Mouse (Mus musculus): ENCODE measurements around the gene Upk3bl. TPM values are rescaled to one million over a fixed set of nuclear protein-coding genes. Genes with fewer than 3 reads are reported as not detected.

Upk3bl gene
- polyA plus RNA-seq, 1 experiment: not detected

DNA sequence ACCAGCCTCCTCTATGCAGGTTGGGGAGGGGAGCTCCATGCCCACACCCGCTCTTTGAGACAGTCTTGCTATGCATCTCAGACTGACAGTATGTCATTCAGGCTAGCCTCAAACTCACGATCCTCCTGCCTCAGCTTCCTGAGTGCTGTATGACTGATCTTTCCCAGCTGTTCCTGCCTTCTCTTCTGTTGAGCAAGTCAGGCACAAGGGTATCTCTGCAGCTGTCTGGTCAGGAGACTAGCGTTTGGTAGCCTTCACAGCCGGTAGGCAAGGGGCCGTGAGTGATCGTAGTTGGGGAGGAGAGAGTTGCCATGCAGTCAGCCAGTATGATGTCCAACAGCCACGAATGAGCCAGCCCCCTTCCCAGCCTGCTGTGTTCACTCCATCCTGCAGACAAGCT is 40.8 kb downstream of the Upk3bl start:
- Histone ChIP-seq H3K4me2 (ENCODE audit: low read depth) (peak overlapping the region; percentile 44), H3ac (ENCODE audit: control insufficient read depth, insufficient read length) (no peak overlapping the region), H3K4me3 (no peak overlapping the region), H3K27me3 (ENCODE audit: control insufficient read depth, insufficient read depth, insufficient read length) (no peaks in the 10 kb centered on the region), H3K79me2 (ENCODE audit: control insufficient read depth, insufficient read depth) (no peaks in the 10 kb centered on the region), H3K36me3 (ENCODE audit: control insufficient read depth, insufficient read depth) (no peaks in the 10 kb centered on the region)
- TF ChIP-seq E2F4 (IDR thresholded peaks at IDR 0.05; ENCODE audit: insufficient read depth) (no peak), CEBPB (IDR thresholded peaks at IDR 0.05; ENCODE audit: insufficient read depth, poor library complexity, severe bottlenecking) (0 out of 2 replicates have a peak, but pooled peaks have one; percentile 41), MYOG (IDR thresholded peaks at IDR 0.05; ENCODE audit: control insufficient read depth in 1 of 3, insufficient read depth in 1 of 3, insufficient read length in 2 of 3, low read depth in 2 of 3) (peak in 2 of 3 experiments; percentile 70 to 75), POLR2A (IDR thresholded peaks at IDR 0.05; ENCODE audit: insufficient read length, low read depth) (no peak), MAX (IDR thresholded peaks at IDR 0.05; ENCODE audit: low read depth) (no peak), MYOD1 (IDR thresholded peaks at IDR 0.05; ENCODE audit: control insufficient read depth in 1 of 3, insufficient read length in 2 of 3, low read depth in 2 of 3) (peak; percentile 60 to 91 (median 89))

DNA sequence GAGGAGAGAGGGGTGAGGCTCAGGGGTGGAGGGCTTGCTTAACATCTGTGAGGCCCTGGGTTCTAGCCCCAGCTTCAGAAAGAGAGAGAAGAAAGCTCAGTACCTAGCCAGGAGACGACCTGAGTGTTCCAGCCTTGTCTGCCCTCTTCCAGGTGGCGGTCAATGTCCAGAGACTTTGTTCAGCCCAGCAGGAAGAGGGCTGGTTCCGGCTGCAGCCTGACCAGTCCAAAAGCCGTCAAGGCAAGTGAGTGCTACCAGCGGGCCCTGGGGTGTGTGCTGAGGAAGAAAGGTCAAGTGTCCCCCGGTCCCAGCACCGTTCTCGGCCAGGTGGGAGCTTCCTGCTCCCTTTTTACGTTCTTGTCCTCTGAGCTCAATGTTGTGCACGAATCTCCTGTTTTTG is 44.2 kb downstream of the Upk3bl start:
- Histone ChIP-seq H3K36me3 (ENCODE audit: control insufficient read depth, insufficient read depth) (peaks cover 5% of the 10 kb centered on the region), H3K4me2 (ENCODE audit: low read depth) (no peak overlapping the region), H3K79me2 (ENCODE audit: control insufficient read depth, insufficient read depth) (no peaks in the 10 kb centered on the region), H3ac (ENCODE audit: control insufficient read depth, insufficient read length) (no peak overlapping the region), H3K27me3 (ENCODE audit: control insufficient read depth, insufficient read depth, insufficient read length) (no peaks in the 10 kb centered on the region), H3K4me3 (no peak overlapping the region)
- TF ChIP-seq REST (IDR thresholded peaks at IDR 0.05; ENCODE audit: insufficient read depth, insufficient read length) (no peak), MYOG (IDR thresholded peaks at IDR 0.05; ENCODE audit: control insufficient read depth in 1 of 3, insufficient read depth in 1 of 3, insufficient read length in 2 of 3, low read depth in 2 of 3) (no peak), E2F4 (IDR thresholded peaks at IDR 0.05; ENCODE audit: insufficient read depth) (no peak), TCF12 (IDR thresholded peaks at IDR 0.05; ENCODE audit: insufficient read depth, poor library complexity, severe bottlenecking) (no peak), POLR2A (IDR thresholded peaks at IDR 0.05; ENCODE audit: insufficient read length, low read depth) (no peak), CEBPB (IDR thresholded peaks at IDR 0.05; ENCODE audit: insufficient read depth, poor library complexity, severe bottlenecking) (no peak), POLR2AphosphoS2 (IDR thresholded peaks at IDR 0.05; ENCODE audit: insufficient read length, low read depth) (no peak), MAX (IDR thresholded peaks at IDR 0.05; ENCODE audit: low read depth) (no peak), USF1 (IDR thresholded peaks at IDR 0.05; ENCODE audit: low read depth) (no peak), SRF (IDR thresholded peaks at IDR 0.05; ENCODE audit: control insufficient read depth, insufficient read length, low read depth) (no peak), TCF3 (IDR thresholded peaks at IDR 0.05; ENCODE audit: insufficient read length, low read depth) (no peak), MYOD1 (IDR thresholded peaks at IDR 0.05; ENCODE audit: control insufficient read depth in 1 of 3, insufficient read length in 2 of 3, low read depth in 2 of 3) (no peak)

DNA sequence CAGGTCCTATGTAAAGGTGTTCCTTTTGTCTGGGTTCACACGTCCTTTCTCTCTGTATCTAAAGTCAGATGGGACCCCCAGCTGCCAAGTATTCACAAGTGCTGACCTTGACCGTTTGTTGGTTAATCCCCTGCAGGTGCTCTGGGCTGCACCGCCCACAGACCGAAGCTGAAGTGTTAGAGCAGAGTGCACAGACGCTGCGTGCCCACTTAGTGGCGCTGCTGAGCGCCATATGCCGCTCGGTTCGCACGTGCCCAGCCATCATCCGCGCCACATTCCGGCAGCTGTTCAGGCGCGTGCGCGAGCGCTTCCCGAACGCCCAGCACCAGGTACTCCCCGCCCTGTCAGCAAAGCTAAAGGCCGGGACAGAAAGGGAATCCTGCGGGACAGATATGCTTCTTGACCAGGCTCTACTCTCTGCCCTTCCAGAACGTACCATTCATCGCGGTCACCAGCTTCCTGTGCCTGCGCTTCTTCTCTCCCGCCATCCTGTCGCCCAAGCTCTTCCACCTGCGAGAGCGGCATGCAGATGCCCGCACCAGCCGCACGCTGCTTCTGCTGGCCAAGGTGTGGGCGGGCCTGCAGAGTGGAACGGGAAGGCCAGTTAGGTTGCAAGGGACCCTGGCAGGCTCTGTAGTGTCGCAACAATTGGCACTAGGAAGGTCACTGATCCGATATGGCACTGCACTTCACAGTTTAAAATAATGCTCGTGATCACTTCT is 48.0 kb downstream of the Upk3bl start:
- Histone ChIP-seq H3K4me3 (no peak overlapping the region), H3ac (ENCODE audit: control insufficient read depth, insufficient read length) (no peak overlapping the region), H3K79me2 (ENCODE audit: control insufficient read depth, insufficient read depth) (no peaks in the 10 kb centered on the region), H3K27me3 (ENCODE audit: control insufficient read depth, insufficient read depth, insufficient read length) (no peaks in the 10 kb centered on the region), H3K36me3 (ENCODE audit: control insufficient read depth, insufficient read depth) (peaks cover 12% of the 10 kb centered on the region), H3K4me2 (ENCODE audit: low read depth) (no peak overlapping the region)
- TF ChIP-seq REST (IDR thresholded peaks at IDR 0.05; ENCODE audit: insufficient read depth, insufficient read length) (no peak), SRF (IDR thresholded peaks at IDR 0.05; ENCODE audit: control insufficient read depth, insufficient read length, low read depth) (no peak), TCF3 (IDR thresholded peaks at IDR 0.05; ENCODE audit: insufficient read length, low read depth) (no peak), MAX (IDR thresholded peaks at IDR 0.05; ENCODE audit: low read depth) (no peak), E2F4 (IDR thresholded peaks at IDR 0.05; ENCODE audit: insufficient read depth) (no peak), POLR2A (IDR thresholded peaks at IDR 0.05; ENCODE audit: insufficient read length, low read depth) (no peak), TCF12 (IDR thresholded peaks at IDR 0.05; ENCODE audit: insufficient read depth, poor library complexity, severe bottlenecking) (no peak), MYOG (IDR thresholded peaks at IDR 0.05; ENCODE audit: control insufficient read depth in 1 of 3, insufficient read depth in 1 of 3, insufficient read length in 2 of 3, low read depth in 2 of 3) (no peak), USF1 (IDR thresholded peaks at IDR 0.05; ENCODE audit: low read depth) (no peak), POLR2AphosphoS2 (IDR thresholded peaks at IDR 0.05; ENCODE audit: insufficient read length, low read depth) (no peak), MYOD1 (IDR thresholded peaks at IDR 0.05; ENCODE audit: control insufficient read depth in 1 of 3, insufficient read length in 2 of 3, low read depth in 2 of 3) (no peak)

DNA sequence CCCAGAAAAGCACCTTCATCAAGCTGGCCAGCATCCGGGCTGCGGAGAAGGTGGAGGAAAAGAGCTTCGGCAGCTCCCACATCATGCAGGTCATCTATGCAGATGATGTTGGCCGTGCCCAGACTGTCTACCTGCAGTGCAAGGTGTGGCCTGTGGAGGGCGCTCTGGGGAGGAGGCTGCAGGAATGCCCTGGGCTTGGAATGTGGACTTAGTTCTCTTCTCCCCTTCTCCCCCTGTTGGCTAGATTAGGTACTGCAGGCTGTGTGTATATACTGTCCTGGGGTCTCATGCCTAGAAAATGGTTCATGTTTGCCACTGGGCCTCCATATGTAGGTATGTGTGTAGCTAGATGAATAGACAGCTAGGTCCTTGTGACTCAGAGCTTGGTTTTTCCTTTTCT is 50.2 kb downstream of the Upk3bl start:
- no peak overlapping the region for H3K4me2 ChIP-seq (ENCODE audit: low read depth)
- H3K27me3 ChIP-seq (ENCODE audit: control insufficient read depth, insufficient read depth, insufficient read length): no peaks in the 10 kb centered on the region

DNA sequence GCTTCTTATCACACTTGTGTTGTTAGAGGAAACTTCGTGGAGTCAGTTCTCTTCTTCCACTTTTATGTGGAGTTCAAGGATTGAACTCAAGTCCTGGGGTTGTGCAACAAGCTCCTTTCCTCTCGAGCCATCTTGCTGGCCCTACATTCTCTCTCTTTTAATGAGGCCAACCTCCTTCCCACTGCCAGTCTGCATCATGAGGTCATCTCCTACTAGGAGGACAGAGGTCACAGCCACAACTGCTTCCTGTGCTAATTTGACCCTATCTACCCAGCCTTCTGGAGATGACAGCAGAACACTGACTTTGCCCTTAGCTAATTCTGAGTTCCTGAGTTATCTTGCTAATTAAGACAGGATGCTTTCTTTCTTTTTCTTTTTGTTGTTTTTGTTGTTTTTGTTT is 54.2 kb downstream of the Upk3bl start:
- peaks cover 10% of the 10 kb centered on the region for H3K36me3 ChIP-seq (ENCODE audit: control insufficient read depth, insufficient read depth)
- no peaks in the 10 kb centered on the region for H3K27me3 ChIP-seq (ENCODE audit: control insufficient read depth, insufficient read depth, insufficient read length)
- no peak overlapping the region for H3ac ChIP-seq (ENCODE audit: control insufficient read depth, insufficient read length)
- H3K4me2 ChIP-seq (ENCODE audit: low read depth): no peak overlapping the region
- H3K79me2 ChIP-seq (ENCODE audit: control insufficient read depth, insufficient read depth): no peaks in the 10 kb centered on the region
- no peak overlapping the region for H3K4me3 ChIP-seq
- TF ChIP-seq TCF12 (IDR thresholded peaks at IDR 0.05; ENCODE audit: insufficient read depth, poor library complexity, severe bottlenecking): no peak
- TF ChIP-seq SRF (IDR thresholded peaks at IDR 0.05; ENCODE audit: control insufficient read depth, insufficient read length, low read depth): no peak
- no peak for TF ChIP-seq TCF3 (IDR thresholded peaks at IDR 0.05; ENCODE audit: insufficient read length, low read depth)
- no peak for TF ChIP-seq MAX (IDR thresholded peaks at IDR 0.05; ENCODE audit: low read depth)
- no peak for TF ChIP-seq CEBPB (IDR thresholded peaks at IDR 0.05; ENCODE audit: insufficient read depth, poor library complexity, severe bottlenecking)

More for the DNA sequence above, 50.2 kb downstream of the Upk3bl start:
- no peaks in the 10 kb centered on the region for H3K79me2 ChIP-seq (ENCODE audit: control insufficient read depth, insufficient read depth)
- no peak overlapping the region for H3K4me3 ChIP-seq
- peaks cover 15% of the 10 kb centered on the region for H3K36me3 ChIP-seq (ENCODE audit: control insufficient read depth, insufficient read depth)
- TF ChIP-seq MYOG (IDR thresholded peaks at IDR 0.05; ENCODE audit: control insufficient read depth in 1 of 3, insufficient read depth in 1 of 3, insufficient read length in 2 of 3, low read depth in 2 of 3) (no peak), REST (IDR thresholded peaks at IDR 0.05; ENCODE audit: insufficient read depth, insufficient read length) (no peak), SRF (IDR thresholded peaks at IDR 0.05; ENCODE audit: control insufficient read depth, insufficient read length, low read depth) (no peak), POLR2AphosphoS2 (IDR thresholded peaks at IDR 0.05; ENCODE audit: insufficient read length, low read depth) (no peak)
- H3ac ChIP-seq (ENCODE audit: control insufficient read depth, insufficient read length): no peak overlapping the region
